7 mouse cellular contexts compared by ENCODE assay signal in genomic region chr12:84876481-84877121, GRCm38 (mm10). TPM values are rescaled to one million over a fixed set of nuclear protein-coding genes. Genes with fewer than 3 reads are reported as not detected.
A peak's percentile ranks its signal among the peaks of the same experiment; 100 is the strongest.
DNase-seq lines count a peak whose midpoint lies in the region; ATAC-seq and TF ChIP-seq lines count a peak whose summit lies in the region.

Ltbp2 (minus strand) TSS chr12:84876532.

- H3K36me3 ChIP-seq in embryonic facial prominence, embryonic 10.5 days (replicated peaks) = no peaks in the 10 kb centered on the region
- H3K36me3 ChIP-seq in limb, embryonic 10.5 days = no peaks in the 10 kb centered on the region
- no peaks in the 10 kb centered on the region for H3K36me3 ChIP-seq in midbrain, embryonic 13.5 days
- no peaks in the 10 kb centered on the region for H3K36me3 ChIP-seq in small intestine, adult 2 months (ENCODE audit: control insufficient read depth, insufficient read depth, low read length)

- peaks cover 18% of the 10 kb centered on the region for H3K4me1 ChIP-seq in embryonic facial prominence, embryonic 10.5 days
- H3K4me1 ChIP-seq in limb, embryonic 10.5 days = peaks cover 17% of the 10 kb centered on the region
- H3K4me1 ChIP-seq in midbrain, embryonic 13.5 days (replicated peaks) = peaks cover 14% of the 10 kb centered on the region
- H3K4me1 ChIP-seq in small intestine, adult 2 months (ENCODE audit: control insufficient read depth, insufficient read depth, insufficient read length, low read length) = peaks cover 13% of the 10 kb centered on the region

- TF ChIP-seq CTCF in small intestine, adult 2 months (IDR thresholded peaks at IDR 0.05; ENCODE audit: extremely low read depth, insufficient read length, insufficient replicate concordance, low read depth, low read length) = peak; percentile 94

- WGBS in embryonic facial prominence, embryonic 10.5 days = 3% methylated on average over 34 of the region's 34 CpGs
- WGBS in limb, embryonic 10.5 days = 1% methylated on average over 34 of the region's 34 CpGs
- WGBS in midbrain, embryonic 13.5 days = 2% methylated on average over 34 of the region's 34 CpGs
- WGBS in small intestine, adult 2 months = 2% methylated on average over 34 of the region's 34 CpGs

- H3K4me2 ChIP-seq in midbrain, embryonic 13.5 days (replicated peaks) = peak within 1 kb of the TSS; percentile 48

- H3K27ac ChIP-seq in embryonic facial prominence, embryonic 10.5 days (replicated peaks) = no peak within 1 kb of the TSS
- 0 out of 2 replicates have a peak within 1 kb of the TSS, but pooled peaks have one; percentile 16 for H3K27ac ChIP-seq in limb, embryonic 10.5 days
- no peak within 1 kb of the TSS for H3K27ac ChIP-seq in midbrain, embryonic 13.5 days
- H3K27ac ChIP-seq in small intestine, adult 2 months (ENCODE audit: insufficient read depth, low read depth, low read length) = no peak within 1 kb of the TSS

- H3K9ac ChIP-seq in midbrain, embryonic 13.5 days (replicated peaks) = peak within 1 kb of the TSS; percentile 25; the same call in 1 of the 2 replicates

- H3K4me3 ChIP-seq in embryonic facial prominence, embryonic 10.5 days = peak within 1 kb of the TSS; percentile 49
- H3K4me3 ChIP-seq in limb, embryonic 10.5 days = peak within 1 kb of the TSS; percentile 39
- H3K4me3 ChIP-seq in midbrain, embryonic 13.5 days (replicated peaks) = peak within 1 kb of the TSS; percentile 32
- H3K4me3 ChIP-seq in small intestine, adult 2 months (ENCODE audit: low read depth, low read length) = peak within 1 kb of the TSS; percentile 53

- peak; percentile 94 for DNase-seq in adrenal gland, postnatal 10 days
- DNase-seq in embryonic facial prominence, embryonic 10.5 days (ENCODE audit: low spot score) = peak; percentile 85
- DNase-seq in kidney, adult 11 months = peak; percentile 72
- peak; percentile 88 for DNase-seq in limb, embryonic 10.5 days (ENCODE audit: low spot score)

- peak; percentile 95 for ATAC-seq in granulocyte monocyte progenitor cell, adult 5-6 weeks (replicated peaks; ENCODE audit: poor library complexity, severe bottlenecking)
- ATAC-seq in midbrain, embryonic 13.5 days = 0 out of 2 replicates have a peak, but pooled peaks have one; percentile 45

- H3K27me3 ChIP-seq in embryonic facial prominence, embryonic 10.5 days (replicated peaks; ENCODE audit: low read depth, poor library complexity, severe bottlenecking) = peaks cover 68% of the 10 kb centered on the region
- H3K27me3 ChIP-seq in limb, embryonic 10.5 days (ENCODE audit: low read depth, poor library complexity, severe bottlenecking) = peaks cover 72% of the 10 kb centered on the region
- peaks cover 68% of the 10 kb centered on the region for H3K27me3 ChIP-seq in midbrain, embryonic 13.5 days
- peaks cover 25% of the 10 kb centered on the region for H3K27me3 ChIP-seq in small intestine, adult 2 months (ENCODE audit: control insufficient read depth, insufficient read depth, low read length)

- no peak for TF ChIP-seq POLR2A in small intestine, adult 2 months (IDR thresholded peaks at IDR 0.05; ENCODE audit: low read depth, low read length)

- H3K9me3 ChIP-seq in embryonic facial prominence, embryonic 10.5 days = no peaks in the 10 kb centered on the region
- H3K9me3 ChIP-seq in limb, embryonic 10.5 days (replicated peaks) = no peaks in the 10 kb centered on the region
- H3K9me3 ChIP-seq in midbrain, embryonic 13.5 days = no peaks in the 10 kb centered on the region

RNA-seq across cellular contexts. Expression of gene Ltbp2, which starts in this region (rescaled TPM):
- 10 to 100 TPM; 11.4 to 13.6 TPM for total RNA-seq in adrenal gland, postnatal 10 days (2021)
- polyA plus RNA-seq in embryonic facial prominence, embryonic 10.5 days (2016; fragmentation: Nextera tagmentation; extraction: Ambion mirVana) = 0.12 TPM in 1 of 2 replicates, not detected in the other
- not detected in 2 replicates for total RNA-seq in granulocyte monocyte progenitor cell, adult 5-6 weeks (2014; fragmentation: Nextera tagmentation)
- total RNA-seq in granulocyte monocyte progenitor cell, adult 5-6 weeks (2017) = not detected in 2 replicates
- 0.03 TPM in 1 of 2 replicates, not detected in the other for polyA plus RNA-seq in limb, embryonic 10.5 days (2016; fragmentation: Nextera tagmentation; extraction: Ambion mirVana)
- 0.13 TPM in 1 of 2 replicates, not detected in the other for polyA plus RNA-seq in midbrain, embryonic 13.5 days (2015; fragmentation: Nextera tagmentation; extraction: Ambion mirVana)
- polyA plus RNA-seq in small intestine, adult 2 months (2012; rRNA removed) = 6.1 and 8.1 TPM in 2 replicates

Comparison
In these comparisons a context has a peak if more than half of its experiments do, and no peak if none do; other contexts are left out.
1. RNA of gene Ltbp2 (total RNA-seq): 11.4 to 13.6 TPM in adrenal gland, postnatal 10 days; not detected in granulocyte monocyte progenitor cell, adult 5-6 weeks; every median in the first group is over 10 times any median in the second.
2. Peak in DNase-seq and H3K4me3 ChIP-seq in embryonic facial prominence, embryonic 10.5 days; RNA of the gene not detected or under 1 TPM.
3. Peak in ATAC-seq in granulocyte monocyte progenitor cell, adult 5-6 weeks; RNA of the gene not detected or under 1 TPM.
4. Peak in DNase-seq, H3K4me3 ChIP-seq and H3K27ac ChIP-seq in limb, embryonic 10.5 days; RNA of the gene not detected or under 1 TPM.
5. Peak in ATAC-seq, H3K4me3 ChIP-seq, H3K9ac ChIP-seq and H3K4me2 ChIP-seq in midbrain, embryonic 13.5 days; RNA of the gene not detected or under 1 TPM.
6. Peak in every context shown above with its lines, with median percentiles within 50 percentile points of each other: DNase-seq and H3K4me3 ChIP-seq.